Comparison of ENCODE assay signal across 9 mouse cellular contexts in the genomic region with DNA sequence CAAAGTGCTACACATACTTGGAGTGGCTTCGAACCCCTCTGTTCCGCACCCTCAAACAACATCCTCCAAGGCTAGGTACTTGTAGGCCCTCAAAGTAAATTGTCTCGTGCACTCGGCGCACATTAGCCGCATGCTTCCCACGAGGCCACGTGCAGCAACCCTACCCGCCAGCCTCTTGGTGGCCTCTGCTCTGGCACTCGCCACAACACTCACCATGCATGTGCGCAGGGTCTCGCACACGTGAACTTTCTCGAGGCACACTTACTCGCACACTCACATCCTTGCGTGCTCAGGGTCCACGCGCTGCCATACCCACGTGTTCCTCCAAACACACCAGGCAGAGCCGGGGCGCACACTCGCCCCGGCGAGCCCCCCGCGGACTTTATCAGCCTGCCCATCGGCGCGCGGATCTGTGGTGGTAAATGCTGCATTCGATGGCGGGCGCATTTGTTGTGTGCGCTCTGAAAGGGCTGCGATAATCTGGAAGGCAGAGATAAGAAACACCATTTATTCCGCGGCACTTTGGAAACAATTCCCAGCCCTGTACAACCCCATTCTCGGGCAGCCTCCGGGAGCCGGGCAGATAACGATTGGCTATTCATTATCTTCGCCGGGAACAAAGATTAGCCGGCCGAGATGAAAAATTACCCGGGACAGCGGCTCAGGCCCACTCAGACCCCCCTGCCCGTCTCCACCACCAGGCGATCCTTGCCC. TPM values are rescaled to one million over a fixed set of nuclear protein-coding genes. Genes with fewer than 3 reads are reported as not detected.
A peak's percentile ranks its signal among the peaks of the same experiment; 100 is the strongest.
DNase-seq lines count a peak whose midpoint lies in the region; ATAC-seq and TF ChIP-seq lines count a peak whose summit lies in the region.
"Had no signal": no experiment of that assay in that cellular context is flagged by ENCODE, and none has a peak within 500 bp of the region (broad histone marks: within the 10 kb centered on the region; RNA-seq: fewer than 3 reads in every experiment).

No protein-coding gene starts in this region.

- H3K9me3 ChIP-seq in hindbrain, embryonic 10.5 days, result no peaks in the 10 kb centered on the region
- H3K9me3 ChIP-seq in lung, embryonic 14.5 days (ENCODE audit: low read depth, low read length), result no peaks in the 10 kb centered on the region
- no peaks in the 10 kb centered on the region for H3K9me3 ChIP-seq in stomach, embryonic 15.5 days

- H3K36me3 ChIP-seq in testis, adult 2 months (ENCODE audit: control insufficient read depth, insufficient read depth, low read length), result no peaks in the 10 kb centered on the region
- no peaks in the 10 kb centered on the region for H3K36me3 ChIP-seq in hindbrain, embryonic 10.5 days
- H3K36me3 ChIP-seq in lung, embryonic 14.5 days (ENCODE audit: insufficient read depth), result no peaks in the 10 kb centered on the region
- no peaks in the 10 kb centered on the region for H3K36me3 ChIP-seq in stomach, embryonic 15.5 days

- peaks cover 37% of the 10 kb centered on the region for H3K4me1 ChIP-seq in testis, adult 2 months (ENCODE audit: control insufficient read depth, insufficient read depth, low read length)
- H3K4me1 ChIP-seq in hindbrain, embryonic 10.5 days (replicated peaks), result peaks cover 39% of the 10 kb centered on the region
- H3K4me1 ChIP-seq in lung, embryonic 14.5 days (ENCODE audit: insufficient read depth), result no peaks in the 10 kb centered on the region
- peaks cover 28% of the 10 kb centered on the region for H3K4me1 ChIP-seq in stomach, embryonic 15.5 days

- TF ChIP-seq POLR2A in testis, adult 2 months (IDR thresholded peaks at IDR 0.05; ENCODE audit: control insufficient read depth, low read depth, low read length), result no peak

- no peak for DNase-seq in testis, postnatal 10 days (ENCODE audit: low spot score)
- DNase-seq in hindbrain, embryonic 10.5 days (ENCODE audit: low spot score), result peak; percentile 50
- peak; percentile 23 for DNase-seq in lung, embryonic 14.5 days
- no peak for DNase-seq in cerebellum, adult 9-11 months
- no peak for DNase-seq in gastrocnemius, postnatal 10 days

- H3K9ac ChIP-seq in lung, embryonic 14.5 days, result no peak overlapping the region; the same call in 1 of the 2 replicates
- H3K9ac ChIP-seq in stomach, embryonic 15.5 days, result no peak overlapping the region

- WGBS in hindbrain, embryonic 10.5 days, result 2% methylated on average over 49 of the region's 49 CpGs
- WGBS in lung, embryonic 14.5 days, result 3% methylated on average over 49 of the region's 49 CpGs
- WGBS in stomach, embryonic 15.5 days, result 5% methylated on average over 49 of the region's 49 CpGs

- peaks cover 4% of the 10 kb centered on the region for H3K27me3 ChIP-seq in testis, adult 2 months (ENCODE audit: control insufficient read depth, insufficient read depth, low read length)
- peaks cover 99% of the 10 kb centered on the region for H3K27me3 ChIP-seq in hindbrain, embryonic 10.5 days (ENCODE audit: insufficient read depth, poor library complexity, severe bottlenecking)
- peaks cover 76% of the 10 kb centered on the region for H3K27me3 ChIP-seq in lung, embryonic 14.5 days (ENCODE audit: insufficient read depth, low read length)
- peaks cover 82% of the 10 kb centered on the region for H3K27me3 ChIP-seq in stomach, embryonic 15.5 days (replicated peaks)

- H3K27ac ChIP-seq in testis, adult 2 months (ENCODE audit: control insufficient read depth, insufficient read depth, low read depth, low read length), result no peak overlapping the region
- H3K27ac ChIP-seq in hindbrain, embryonic 10.5 days, result peak overlapping the region; percentile 64
- no peak overlapping the region for H3K27ac ChIP-seq in lung, embryonic 14.5 days (ENCODE audit: low read depth)
- no peak overlapping the region for H3K27ac ChIP-seq in stomach, embryonic 15.5 days

- ATAC-seq in lung, embryonic 14.5 days (ENCODE audit: insufficient read depth), result peak; percentile 13; the same call in 1 of the 2 replicates
- no peak for ATAC-seq in stomach, embryonic 15.5 days (ENCODE audit: insufficient read depth, low FRiP score, low read depth)
- ATAC-seq in cerebellum, adult (ENCODE audit: insufficient number of reproducible peaks, low FRiP score, low TSS enrichment), result no peak

- H3K4me3 ChIP-seq in testis, adult 2 months (ENCODE audit: control insufficient read depth, low read depth, low read length), result peak overlapping the region; percentile 93
- H3K4me3 ChIP-seq in hindbrain, embryonic 10.5 days, result peak overlapping the region; percentile 54
- H3K4me3 ChIP-seq in lung, embryonic 14.5 days (ENCODE audit: low read depth, low read length), result peak overlapping the region; percentile 53
- peak overlapping the region; percentile 2; the same call in 1 of the 2 replicates for H3K4me3 ChIP-seq in stomach, embryonic 15.5 days (replicated peaks)

- no peak for TF ChIP-seq CTCF in testis, adult 2 months (IDR thresholded peaks at IDR 0.05; ENCODE audit: control insufficient read depth, insufficient read depth, insufficient replicate concordance, low read depth, low read length)
- TF ChIP-seq CTCF in lung, embryonic 14.5 days (IDR thresholded peaks at IDR 0.05; ENCODE audit: low read depth), result no peak

- peak overlapping the region; percentile 82 for H3K4me2 ChIP-seq in lung, embryonic 14.5 days
- peak overlapping the region; percentile 91 for H3K4me2 ChIP-seq in stomach, embryonic 15.5 days

RNA-seq across cellular contexts. Expression of a gene that starts 3.2 kb away (rescaled TPM):
- polyA plus RNA-seq in testis, adult 2 months (2012; rRNA removed), result 44.7 and 54.1 TPM in 2 replicates
- 20.0 and 20.8 TPM in 2 replicates for polyA plus RNA-seq in hindbrain, embryonic 10.5 days (2016; fragmentation: Nextera tagmentation; extraction: Ambion mirVana)
- polyA plus RNA-seq in lung, embryonic 14.5 days (2014; fragmentation: Nextera tagmentation; extraction: Ambion mirVana), result 13.8 and 14.6 TPM in 2 replicates
- 7.0 and 12.0 TPM in 2 replicates for polyA plus RNA-seq in stomach, embryonic 15.5 days (2015; fragmentation: Nextera tagmentation; extraction: Ambion mirVana)
- total RNA-seq in gastrocnemius, postnatal 10 days (2021), result 1 to 10 TPM; 5.7 to 6.0 TPM
- polyA plus RNA-seq: activated CD4-positive, CD25-positive, alpha-beta regulatory T cell, adult 4 months had no signal

RNA-seq across cellular contexts. Expression of a gene that starts 31.6 kb away (rescaled TPM):
- polyA plus RNA-seq in testis, adult 2 months (2012; rRNA removed), result 720 and 738 TPM in 2 replicates
- not detected in 2 replicates for polyA plus RNA-seq in hindbrain, embryonic 10.5 days (2016; fragmentation: Nextera tagmentation; extraction: Ambion mirVana)
- not detected in 2 replicates for polyA plus RNA-seq in lung, embryonic 14.5 days (2014; fragmentation: Nextera tagmentation; extraction: Ambion mirVana)
- polyA plus RNA-seq in stomach, embryonic 15.5 days (2015; fragmentation: Nextera tagmentation; extraction: Ambion mirVana), result not detected in 2 replicates
- not detected for total RNA-seq in gastrocnemius, postnatal 10 days (2021)
- polyA plus RNA-seq: activated CD4-positive, CD25-positive, alpha-beta regulatory T cell, adult 4 months had no signal

Comparison
In these comparisons a context has a peak if more than half of its experiments do, and no peak if none do; other contexts are left out.
1. H3K4me3 ChIP-seq: peak in every context shown above with its lines; median percentile 93 in testis, adult 2 months; 54 in hindbrain, embryonic 10.5 days; 53 in lung, embryonic 14.5 days; 2 in stomach, embryonic 15.5 days.
2. DNase-seq: peak in hindbrain, embryonic 10.5 days (single experiment) and lung, embryonic 14.5 days (single experiment); none in testis, postnatal 10 days (single experiment), cerebellum, adult 9-11 months (single experiment) and gastrocnemius, postnatal 10 days (single experiment).
3. RNA of a gene that starts 31.6 kb away (polyA plus RNA-seq): 720 to 738 TPM in testis, adult 2 months; not detected in stomach, embryonic 15.5 days, not detected in hindbrain, embryonic 10.5 days and not detected in lung, embryonic 14.5 days; every median in the first group is over 100 times any median in the second.